Mouse (Mus musculus) urinary bladder, postnatal 36 days (tissue): ENCODE data around the gene Polr2c.
A peak's percentile ranks its signal among the peaks of the same experiment; 100 is the strongest.
"Not testable (repeated sequence)": the region's sequence is repeated elsewhere in the genome, so short reads cannot be mapped to it uniquely, and the experiment has no call there.

Source experiments
- DNase-seq, 2 experiments: peaks; one replicate each; pipeline ENCODE4 v3.0.0; 2022; ENCODE audit warnings: low spot score in 2 of 2, mixed read lengths in 1 of 2

The Polr2c gene

DNA sequence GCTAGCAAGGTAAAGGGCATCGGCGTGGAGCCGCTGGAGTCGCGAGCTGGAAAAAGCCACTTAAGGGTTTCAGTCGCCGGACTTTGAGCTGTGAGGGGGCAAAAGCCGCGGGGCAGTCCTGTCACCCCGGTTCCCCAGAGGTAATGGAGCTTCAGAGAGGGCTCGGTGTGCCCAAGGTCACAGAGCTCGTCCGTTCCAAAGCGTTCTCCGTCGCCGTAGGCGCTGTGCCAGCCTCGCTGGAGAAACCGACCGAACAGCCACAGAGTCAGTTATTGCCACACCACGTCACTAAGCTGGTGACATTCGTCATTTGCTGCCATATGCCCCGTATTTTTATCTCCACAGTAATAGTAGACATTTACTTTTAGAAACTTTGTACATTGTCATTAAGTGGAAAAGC is 18.6 kb upstream of the Polr2c start:
- DNase-seq = peak in 1 of 2 experiments; percentile 77

- no peak for DNase-seq
Measured at GRCm38 (mm10) chr8:94841183-94841582, 16.1 kb upstream of the Polr2c start.

DNA sequence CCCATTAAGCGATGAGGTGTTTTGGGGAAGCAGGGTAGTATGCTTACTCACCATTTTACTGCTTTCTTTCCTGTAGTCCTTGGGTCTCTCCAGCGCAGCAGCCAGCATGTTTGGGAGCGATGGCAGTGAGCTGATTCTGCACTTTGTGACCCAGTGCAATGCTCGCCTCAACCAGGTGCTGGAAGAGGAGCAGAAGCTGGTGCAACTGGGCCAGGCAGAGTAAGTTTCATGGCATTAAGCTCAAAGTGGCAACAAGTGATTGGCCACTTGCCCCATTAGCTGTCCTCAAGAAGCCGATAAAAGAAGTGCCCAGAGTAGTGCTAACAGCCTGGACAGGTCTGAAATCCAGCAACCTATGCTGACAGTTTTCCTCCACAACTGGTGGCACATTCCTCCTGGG is 7.2 kb upstream of the Polr2c start:
- DNase-seq = no peak

GRCm38 (mm10) chr8:94854761-94855160 is 2.5 kb upstream of the Polr2c start:
- DNase-seq = not testable (repeated sequence)

GRCm38 (mm10) chr8:94857011-94857345 is 272 bp upstream of the Polr2c start:
- no peak for DNase-seq

GRCm38 (mm10) chr8:94861352-94861910 is 4.2 kb downstream of the Polr2c start:
- DNase-seq = peak in 1 of 2 experiments; percentile 61

- no peak for DNase-seq
Measured at GRCm38 (mm10) chr8:94862487-94863220, 5.4 kb downstream of the Polr2c start.

- no peak for DNase-seq
Measured at GRCm38 (mm10) chr8:94863897-94864673, 6.8 kb downstream of the Polr2c start.

DNA sequence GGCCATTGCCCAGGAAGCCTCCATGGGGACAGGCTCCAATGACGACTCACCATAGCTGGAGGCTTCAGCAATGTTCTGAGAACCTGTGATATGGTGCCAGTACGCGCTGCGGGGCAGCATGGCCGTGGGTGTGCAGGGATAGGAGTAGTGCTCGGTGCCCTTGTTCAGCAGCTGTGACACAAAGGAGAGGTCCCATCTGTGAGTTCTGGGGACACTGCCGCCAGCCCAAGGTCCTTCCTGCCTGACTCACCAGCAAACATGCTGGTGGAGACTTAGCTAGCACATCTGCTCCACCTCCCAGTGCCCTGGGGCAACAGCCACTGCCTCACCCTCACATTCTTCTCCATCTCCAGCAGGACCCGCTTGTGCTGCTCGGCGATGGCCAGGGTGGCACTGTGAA is 8.0 kb downstream of the Polr2c start:
- DNase-seq = no peak

DNA sequence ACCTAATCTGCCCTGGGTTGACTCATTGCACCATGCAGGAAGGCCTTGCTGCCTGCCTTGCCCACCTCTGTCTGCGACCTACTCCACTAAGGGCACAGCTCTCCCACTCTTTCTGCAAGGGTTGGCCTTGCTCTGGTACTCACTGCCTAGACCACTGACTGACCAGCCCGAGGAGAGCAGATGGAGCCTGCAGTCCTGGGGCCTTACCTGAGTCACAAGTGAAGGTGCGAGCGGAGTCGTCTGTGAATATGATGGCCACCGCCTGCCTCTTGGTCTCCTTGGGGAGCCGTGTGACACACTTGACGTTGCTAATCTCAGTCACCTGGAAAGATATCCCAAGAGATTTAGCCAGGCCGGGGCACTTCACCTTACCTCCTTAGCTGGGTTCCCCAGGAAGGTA is 9.7 kb downstream of the Polr2c start:
- no peak for DNase-seq

DNA sequence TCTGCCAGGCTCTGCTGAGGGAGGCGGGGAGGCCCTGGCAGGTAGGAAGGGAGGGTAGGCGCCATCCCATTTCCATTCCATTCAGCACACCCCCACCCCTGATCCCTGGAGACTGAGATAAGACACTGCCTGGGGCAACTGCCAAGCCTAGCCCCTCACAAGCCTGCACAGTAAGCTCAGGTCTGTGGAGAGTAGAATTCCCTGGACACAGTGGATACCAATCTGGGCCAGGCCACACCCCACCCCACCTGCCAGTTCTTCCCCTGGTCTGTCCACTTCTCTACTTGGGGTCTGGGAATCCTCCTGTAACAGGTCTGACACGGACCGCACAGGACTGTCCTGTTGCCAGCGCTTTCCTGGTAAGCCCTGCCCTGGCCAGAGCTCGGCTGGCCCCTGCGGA is 11.9 kb downstream of the Polr2c start:
- no peak for DNase-seq

DNA sequence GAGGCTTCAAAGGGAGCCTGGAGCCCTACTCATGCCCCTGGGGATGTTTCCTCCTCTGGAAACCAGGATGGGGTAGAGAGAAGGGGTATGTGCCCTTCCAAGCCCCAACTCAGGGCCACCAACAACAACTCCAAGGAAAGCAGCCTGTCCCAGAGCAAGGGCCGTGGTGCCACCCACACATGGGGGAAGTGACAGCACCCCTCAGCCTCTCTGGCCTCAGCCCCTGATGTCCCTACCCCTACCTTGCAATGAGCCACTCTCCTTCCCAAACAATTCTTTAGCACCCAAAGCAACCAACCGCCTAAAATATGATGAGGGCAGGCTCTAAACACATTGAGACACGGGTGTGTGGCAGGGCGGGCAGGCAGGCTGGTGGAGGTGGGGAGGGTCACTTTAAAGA is 12.8 kb downstream of the Polr2c start:
- no peak for DNase-seq

GRCm38 (mm10) chr8:94870474-94871107 is 13.3 kb downstream of the Polr2c start:
- DNase-seq = no peak

DNA sequence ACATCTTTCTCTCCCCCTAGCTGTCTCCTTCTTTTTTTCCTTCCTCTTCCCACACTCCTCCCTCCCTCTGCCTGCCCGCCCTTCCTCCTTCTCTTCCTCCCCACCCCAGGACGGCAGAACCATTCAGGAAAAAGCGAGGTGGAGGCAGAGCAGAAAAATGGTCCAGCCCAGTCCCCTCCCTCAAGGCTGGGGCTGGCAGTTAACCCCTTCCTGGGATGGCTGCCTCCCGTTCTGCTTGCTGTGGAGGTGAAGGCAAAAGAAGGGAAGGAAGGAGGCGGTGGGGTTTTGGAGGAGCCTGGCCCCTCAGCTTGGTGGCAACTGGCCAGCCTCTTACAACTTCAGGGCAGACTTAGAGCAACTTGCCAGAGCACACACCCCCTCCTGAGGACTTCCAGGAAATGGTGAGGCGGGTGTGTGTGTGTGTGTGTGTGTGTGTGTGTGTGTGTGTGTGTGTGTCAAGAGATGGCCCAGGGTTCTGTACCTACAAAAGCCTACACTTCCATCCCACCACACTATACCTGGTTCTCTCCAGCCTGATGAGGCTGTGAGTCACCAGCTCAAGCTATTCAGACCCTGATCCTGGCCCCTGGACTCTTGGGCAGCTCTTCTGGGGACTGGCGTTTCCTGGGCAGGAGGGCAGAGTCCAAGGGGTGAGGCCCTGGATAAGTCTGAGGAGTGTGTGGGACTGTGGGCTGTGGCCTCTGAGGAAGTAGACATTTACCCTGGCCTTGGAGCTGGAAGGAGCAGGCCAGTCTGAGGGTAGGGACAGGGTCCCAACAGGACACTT is 14.1 kb downstream of the Polr2c start:
- DNase-seq = peak; percentile 35 to 67

DNA sequence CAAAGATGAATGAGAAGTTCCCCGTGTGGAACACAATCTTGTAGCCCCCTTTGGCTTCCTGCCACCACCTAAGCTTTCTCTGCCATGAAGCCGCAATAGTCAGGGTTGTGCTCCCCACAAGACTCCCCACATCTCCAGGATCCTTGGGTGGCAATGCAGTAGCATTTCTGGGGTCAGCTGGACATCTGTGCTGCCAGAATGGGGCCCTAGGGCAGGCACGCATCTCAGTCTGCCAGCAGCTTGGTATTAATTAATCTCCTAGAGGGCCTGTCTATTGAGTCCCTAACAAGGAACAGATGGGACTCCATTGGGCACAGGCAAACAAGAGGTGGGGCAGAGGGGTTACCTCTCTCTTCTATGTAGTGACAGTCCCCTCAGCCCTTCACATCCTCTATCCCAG is 14.9 kb downstream of the Polr2c start:
- no peak for DNase-seq

GRCm38 (mm10) chr8:94872576-94872975 is 15.3 kb downstream of the Polr2c start:
- DNase-seq = no peak

DNA sequence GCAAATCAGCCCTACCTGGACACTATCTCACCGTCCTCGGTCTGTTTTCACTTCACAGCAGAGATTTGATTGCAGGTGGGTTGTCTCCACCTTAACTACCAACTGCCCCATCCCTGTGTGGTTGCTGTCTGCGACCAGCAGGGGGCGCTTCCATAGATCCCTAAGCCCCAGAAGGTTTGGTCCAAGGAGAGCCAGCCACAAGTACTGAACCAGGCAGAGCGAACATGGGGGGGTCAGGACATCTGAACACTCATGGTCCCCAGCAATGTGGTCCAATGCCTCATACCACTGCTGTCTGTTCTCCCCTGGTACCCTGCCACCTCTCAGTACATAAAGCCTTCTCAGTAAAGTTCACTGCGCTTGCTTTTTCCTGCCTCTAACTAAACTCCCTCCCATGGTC is 17.1 kb downstream of the Polr2c start:
- peak; percentile 49 to 67 for DNase-seq

DNA sequence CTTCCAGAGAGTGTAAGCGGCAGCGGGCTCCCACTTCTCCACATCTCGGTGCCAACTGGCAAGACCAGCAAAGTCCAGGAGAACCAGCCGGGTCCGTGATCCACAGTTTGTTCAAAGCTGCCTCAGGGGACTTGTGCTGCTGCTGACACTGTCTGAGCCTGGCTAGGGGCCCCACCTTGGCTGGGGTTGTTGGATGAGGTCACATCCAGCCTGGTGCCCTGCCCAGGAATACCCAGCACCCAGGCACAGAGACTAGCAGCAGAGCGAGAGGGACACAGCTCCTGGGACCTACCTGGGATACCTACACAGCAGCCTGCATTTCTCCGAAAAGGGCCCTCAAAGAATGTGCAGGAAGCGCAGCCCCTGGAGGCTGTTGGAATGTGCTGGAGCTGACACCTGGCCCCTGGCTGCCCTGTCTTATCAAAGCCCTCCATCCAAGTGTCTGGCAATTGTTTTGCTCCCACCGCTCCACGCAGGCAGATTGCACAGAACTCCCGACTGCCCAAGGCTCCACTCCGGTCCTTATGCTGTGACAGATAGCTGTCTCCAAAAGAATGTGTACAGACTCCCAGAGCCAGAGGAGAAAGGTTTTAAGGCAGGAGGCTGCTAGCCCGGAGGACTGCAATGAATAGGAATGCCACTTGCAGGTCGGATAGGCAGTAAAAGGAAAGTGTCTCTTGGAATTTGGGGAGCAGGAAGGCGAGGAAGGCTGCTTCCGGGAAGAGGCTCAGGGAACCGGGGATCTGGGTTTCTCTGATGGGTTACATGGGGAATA is 18.0 kb downstream of the Polr2c start:
- peak in 1 of 2 experiments; percentile 25 for DNase-seq

DNA sequence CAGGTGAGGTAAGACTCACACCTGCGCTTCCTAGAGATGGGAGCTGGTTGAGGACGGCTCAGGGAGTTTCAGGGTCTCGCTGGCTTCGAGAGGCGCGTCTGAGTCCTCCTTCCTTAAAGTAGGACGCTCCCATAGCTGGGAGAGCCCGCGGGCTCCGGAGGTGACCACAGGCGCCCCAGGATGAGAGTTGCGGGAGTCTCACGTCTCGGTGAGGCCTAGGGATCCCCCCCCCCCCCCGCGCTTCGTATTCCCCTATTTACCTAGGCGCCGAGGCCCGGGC is 18.6 kb downstream of the Polr2c start:
- no peak for DNase-seq

DNA sequence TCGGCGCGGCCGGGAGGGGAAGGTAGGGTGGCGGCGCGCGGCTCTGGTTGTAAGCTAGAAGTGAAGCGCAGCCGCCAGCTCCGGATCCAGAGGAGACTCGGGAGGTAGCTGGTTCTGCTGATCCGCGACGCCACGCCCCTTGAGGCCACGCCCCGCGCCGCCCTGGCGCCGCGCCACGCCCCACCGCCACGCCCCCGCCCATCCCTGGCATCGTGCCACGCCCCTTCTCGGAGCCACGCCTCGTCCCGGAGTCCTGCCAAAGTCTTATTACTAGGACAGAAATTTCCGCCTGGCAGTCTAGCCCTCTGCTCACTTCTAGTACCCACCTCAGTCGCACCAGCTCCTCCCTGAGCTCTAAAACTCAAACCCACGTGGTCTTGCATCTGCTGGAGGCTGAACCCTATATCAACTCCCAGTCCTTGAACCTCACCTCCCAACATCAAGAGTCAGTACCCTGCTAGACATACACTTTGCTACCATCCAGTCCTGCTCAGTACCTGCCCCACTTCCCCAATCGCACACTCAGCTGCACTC is 19.0 kb downstream of the Polr2c start, which contains the start of gene Dok4:
Dok4 (minus strand) TSS at position 134 of the 534 bp plus-strand sequence.
- peak; percentile 88 to 91 for DNase-seq

GRCm38 (mm10) chr8:94876820-94877219 is 19.6 kb downstream of the Polr2c start:
- DNase-seq = no peak
